Comparison of ENCODE assay signal across 8 mouse cellular contexts in the genomic region with DNA sequence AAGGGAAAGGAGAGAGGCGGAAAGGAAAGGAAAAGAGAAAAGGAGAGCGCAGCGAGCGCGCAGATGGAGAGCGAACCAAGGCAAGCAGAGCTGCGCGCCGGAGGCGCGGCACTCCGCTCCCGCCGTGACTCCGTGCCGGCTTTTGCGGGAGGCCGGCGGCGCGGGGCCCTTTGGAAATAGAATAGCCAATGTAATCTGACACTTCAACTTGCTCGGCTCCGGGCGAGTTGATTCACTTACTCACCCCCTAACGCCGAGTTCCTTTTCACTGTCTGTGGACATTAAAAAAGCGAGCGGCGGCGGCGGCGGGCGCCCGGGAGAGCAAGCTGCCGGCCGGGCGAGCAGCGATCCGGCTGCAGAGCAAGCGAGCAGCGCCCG. TPM values are rescaled to one million over a fixed set of nuclear protein-coding genes. Genes with fewer than 3 reads are reported as not detected.
DNase-seq lines count a peak whose midpoint lies in the region; ATAC-seq lines count a peak whose summit lies in the region.

Gene Zmiz1, plus strand, starts transcription at position 170 of the 378 bp plus-strand sequence.

- WGBS in heart, embryonic 14.5 days = under 1% methylated on average over 30 of the region's 42 CpGs
- under 1% methylated on average over 42 of the region's 42 CpGs for WGBS in liver, embryonic 12.5 days (ENCODE audit: insufficient replicate concordance)
- WGBS in stomach, embryonic 14.5 days = under 1% methylated on average over 36 of the region's 42 CpGs

- peak within 1 kb of the TSS; percentile 83 for H3K4me2 ChIP-seq in heart, embryonic 14.5 days (ENCODE audit: low read length)
- peak within 1 kb of the TSS; percentile 98 for H3K4me2 ChIP-seq in liver, embryonic 12.5 days
- H3K4me2 ChIP-seq in stomach, embryonic 14.5 days (replicated peaks; ENCODE audit: low read depth, low read length) = peak within 1 kb of the TSS; percentile 83

- DNase-seq in A20 (ENCODE audit: low read depth, low spot score) = peak; percentile 87
- DNase-seq in brain, adult 2 months (ENCODE audit: low read depth, low spot score) = peak; percentile 94
- DNase-seq in kidney, postnatal 10 days = peak; percentile 95
- DNase-seq in naive thymus-derived CD4-positive, alpha-beta T cell, adult 2 months (ENCODE audit: low read depth) = peak; percentile 88

- H3K4me3 ChIP-seq in heart, embryonic 14.5 days (ENCODE audit: control insufficient read depth in 1 of 2, insufficient read depth in 1 of 2, low read depth in 1 of 2, low read length in 2 of 2) = peak within 1 kb of the TSS; percentile 77 to 93
- peak within 1 kb of the TSS; percentile 73 for H3K4me3 ChIP-seq in liver, embryonic 12.5 days
- peak within 1 kb of the TSS; percentile 89 for H3K4me3 ChIP-seq in stomach, embryonic 14.5 days (ENCODE audit: low read depth, low read length)

- no peaks in the 10 kb centered on the region for H3K36me3 ChIP-seq in heart, embryonic 14.5 days (ENCODE audit: control insufficient read depth, insufficient read depth, low read length)
- H3K36me3 ChIP-seq in liver, embryonic 12.5 days = no peaks in the 10 kb centered on the region
- H3K36me3 ChIP-seq in stomach, embryonic 14.5 days (ENCODE audit: control insufficient read depth, insufficient read depth, low read length) = no peaks in the 10 kb centered on the region

- H3K9me3 ChIP-seq in heart, embryonic 14.5 days (ENCODE audit: control insufficient read depth, low read length) = no peaks in the 10 kb centered on the region
- no peaks in the 10 kb centered on the region for H3K9me3 ChIP-seq in liver, embryonic 12.5 days (replicated peaks)
- no peaks in the 10 kb centered on the region for H3K9me3 ChIP-seq in stomach, embryonic 14.5 days (ENCODE audit: control insufficient read depth, low read depth, low read length)

- ATAC-seq in erythroid progenitor cell, adult 5-6 weeks (replicated peaks; ENCODE audit: low FRiP score, poor library complexity, severe bottlenecking) = 0 out of 2 replicates have a peak, but pooled peaks have one; percentile 20
- ATAC-seq in heart, embryonic 14.5 days (ENCODE audit: insufficient number of reproducible peaks, insufficient read depth, low FRiP score, low read depth) = peak; percentile 40
- peak; percentile 61 for ATAC-seq in liver, embryonic 12.5 days
- peak; percentile 38 for ATAC-seq in stomach, embryonic 14.5 days (ENCODE audit: insufficient number of reproducible peaks, insufficient read depth, low FRiP score, low read depth)

- H3K9ac ChIP-seq in heart, embryonic 14.5 days (ENCODE audit: low read length) = peak within 1 kb of the TSS; percentile 99
- peak within 1 kb of the TSS; percentile 74 for H3K9ac ChIP-seq in liver, embryonic 12.5 days
- H3K9ac ChIP-seq in stomach, embryonic 14.5 days (replicated peaks; ENCODE audit: low read depth, low read length) = peak within 1 kb of the TSS; percentile 95

- H3K27ac ChIP-seq in heart, embryonic 14.5 days (replicated peaks in 1 of 2; ENCODE audit: control insufficient read depth in 1 of 2, insufficient read depth in 1 of 2, low read depth in 2 of 2, low read length in 2 of 2) = peak within 1 kb of the TSS; percentile 96 to 100
- H3K27ac ChIP-seq in liver, embryonic 12.5 days = peak within 1 kb of the TSS; percentile 92
- peak within 1 kb of the TSS; percentile 100 for H3K27ac ChIP-seq in stomach, embryonic 14.5 days (ENCODE audit: low read length)

- peaks cover 33 to 54% of the 10 kb centered on the region in 2 experiments for H3K4me1 ChIP-seq in heart, embryonic 14.5 days (ENCODE audit: control insufficient read depth in 2 of 2, insufficient read depth in 2 of 2, low read length in 2 of 2)
- peaks cover 73% of the 10 kb centered on the region for H3K4me1 ChIP-seq in liver, embryonic 12.5 days
- H3K4me1 ChIP-seq in stomach, embryonic 14.5 days (ENCODE audit: control insufficient read depth, insufficient read depth, low read length) = peaks cover 34% of the 10 kb centered on the region

- H3K27me3 ChIP-seq in heart, embryonic 14.5 days (ENCODE audit: control insufficient read depth, insufficient read depth, low read length) = no peaks in the 10 kb centered on the region
- H3K27me3 ChIP-seq in liver, embryonic 12.5 days (replicated peaks) = peaks cover 80% of the 10 kb centered on the region
- no peaks in the 10 kb centered on the region for H3K27me3 ChIP-seq in stomach, embryonic 14.5 days (ENCODE audit: control insufficient read depth, insufficient read depth, low read length)

RNA-seq across cellular contexts. Expression of gene Zmiz1, which starts in this region (rescaled TPM):
- 20.9 and 36.0 TPM in 2 replicates for total RNA-seq in erythroid progenitor cell, adult 5-6 weeks (2015; ENCODE audit: low replicate concordance)
- 4.0 and 4.6 TPM in 2 replicates for total RNA-seq in erythroid progenitor cell, adult 5-6 weeks (2017; ENCODE audit: low replicate concordance)
- 27.7 and 31.3 TPM in 2 replicates for polyA plus RNA-seq in heart, embryonic 14.5 days (2014; fragmentation: Nextera tagmentation; extraction: Ambion mirVana)
- 9.1 and 10.2 TPM in 2 replicates for polyA plus RNA-seq in liver, embryonic 12.5 days (2016; fragmentation: Nextera tagmentation; extraction: Ambion mirVana)
- polyA plus RNA-seq in stomach, embryonic 14.5 days (2014; fragmentation: Nextera tagmentation; extraction: Ambion mirVana) = 43.9 and 45.3 TPM in 2 replicates

Comparison
In these comparisons a context has a peak if more than half of its experiments do, and no peak if none do; other contexts are left out.
1. Peak in every context shown above with its lines: DNase-seq, ATAC-seq, H3K4me3 ChIP-seq and H3K27ac ChIP-seq.